Mouse (Mus musculus) small intestine, adult 2 months (tissue): Measurements from ENCODE around the gene Limch1. TPM values are rescaled to one million over a fixed set of nuclear protein-coding genes. Genes with fewer than 3 reads are reported as not detected.

Source experiments
- H3K27ac ChIP-seq: fragments of 200-500 bp; 2 replicates; pipeline ENCODE4 v1.5.1; 2012; ENCODE audit warnings: low read depth, low read length, control low read depth, inconsistent platforms; ENCODE audit not compliant: insufficient read depth
- H3K27me3 ChIP-seq: fragments of 200-500 bp; 2 replicates; pipeline ENCODE4 v1.6.1; 2012; ENCODE audit warnings: mild to moderate bottlenecking, moderate library complexity, low read length, inconsistent platforms; ENCODE audit not compliant: control insufficient read depth, insufficient read depth
- H3K36me3 ChIP-seq: fragments of 200-500 bp; 2 replicates; pipeline ENCODE4 v1.6.1; 2012; ENCODE audit warnings: mild to moderate bottlenecking, low read length, control low read depth, inconsistent platforms; ENCODE audit not compliant: control insufficient read depth, insufficient read depth
- H3K4me1 ChIP-seq: fragments of 200-500 bp; 2 replicates; pipeline ENCODE4 v1.6.1; 2012; ENCODE audit warnings: low read length, inconsistent platforms, mixed read lengths; ENCODE audit not compliant: control insufficient read depth, insufficient read depth, insufficient read length
- H3K4me3 ChIP-seq: fragments of 200-500 bp; 2 replicates; pipeline ENCODE4 v1.5.1; 2012; ENCODE audit warnings: low read depth, mild to moderate bottlenecking, control low read depth, inconsistent platforms, low read length, moderate library complexity
- CTCF ChIP-seq: fragments of 200-500 bp; IDR thresholded peaks from 2 replicates; pipeline ENCODE4 v1.5.1; 2012; ENCODE audit warnings: low read depth, mild to moderate bottlenecking, control low read depth, inconsistent platforms, low read length, moderate library complexity, mixed read lengths; ENCODE audit not compliant: insufficient replicate concordance, insufficient read length; ENCODE audit errors: extremely low read depth
- POLR2A ChIP-seq: fragments of 200-500 bp; IDR thresholded peaks from 2 replicates; pipeline ENCODE4 v1.6.1; 2012; ENCODE audit warnings: low read depth, mild to moderate bottlenecking, control low read depth, inconsistent platforms, low read length, moderate library complexity
- WGBS: fragments of 180-500 bp; shearing (Covaris S2); methylation state at CpG from one replicate; pipeline ENCODE4 v1.1.7; 2018; 5-methylcytosine and 5-hydroxymethylcytosine counted together
- polyA plus RNA-seq: library from polyadenylated mRNA; depleted of rRNA; stranded (reverse); fragments of >200 nt; gene quantifications from 2 replicates; pipeline ENCODE4 v1.2.3, GENCODE M21; 2012

Gene Limch1
- polyA plus RNA-seq, 1 experiment: 1.0 TPM

DNA sequence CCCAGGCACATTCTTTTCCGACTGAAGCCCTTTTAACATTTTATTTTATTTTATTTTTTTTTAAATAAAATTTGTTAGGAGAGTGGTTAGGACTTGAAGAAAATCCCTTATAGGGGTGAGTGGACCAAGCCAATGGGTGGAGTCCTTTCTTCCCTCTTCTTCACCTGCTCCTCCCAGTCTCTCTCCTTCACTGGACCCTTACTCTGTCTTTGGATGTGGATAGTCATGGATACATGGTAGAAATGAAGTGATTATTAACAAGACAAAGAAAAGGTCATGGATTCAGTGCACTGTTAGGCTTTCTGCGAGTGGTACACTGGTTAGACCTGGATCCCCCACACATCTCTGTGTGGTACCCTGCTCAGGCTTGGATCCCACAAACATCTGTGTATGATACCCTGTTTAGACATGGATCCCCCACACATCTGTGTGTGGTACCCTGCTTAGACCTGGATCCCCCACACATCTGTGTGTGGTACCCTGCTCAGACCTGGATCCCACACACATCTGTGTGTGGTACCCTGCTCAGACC, 12.1 kb downstream of the Limch1 start:
- WGBS: 81% methylated on average over 2 of the region's 2 CpGs
- H3K27ac ChIP-seq: no peak overlapping the region
- H3K4me1 ChIP-seq: no peaks in the 10 kb centered on the region

DNA sequence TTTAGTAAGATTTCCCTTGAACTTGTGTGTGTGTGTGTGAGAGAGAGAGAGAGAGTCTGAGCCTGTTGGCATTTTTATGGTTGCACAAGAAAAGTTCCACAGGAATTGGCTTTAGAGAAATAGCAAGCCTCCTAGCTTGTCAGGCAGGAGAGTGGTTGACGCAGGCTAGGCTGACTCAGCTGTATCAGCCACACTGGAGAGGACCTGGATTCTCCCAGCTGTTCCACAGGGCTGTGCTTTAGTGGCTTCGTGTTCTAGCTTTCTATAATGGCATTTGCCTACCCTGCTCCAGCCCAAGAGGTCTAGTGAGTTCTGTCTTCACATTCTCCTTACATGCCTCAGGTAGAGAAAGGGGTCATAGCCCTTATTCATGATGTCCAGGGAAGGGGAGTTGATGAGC, 13.7 kb downstream of the Limch1 start:
- Histone ChIP-seq H3K4me1 (no peaks in the 10 kb centered on the region), H3K27me3 (no peaks in the 10 kb centered on the region), H3K4me3 (no peak overlapping the region), H3K27ac (no peak overlapping the region), H3K36me3 (no peaks in the 10 kb centered on the region)
- TF ChIP-seq POLR2A (no peak), CTCF (no peak)
- WGBS: 75% methylated on average over 2 of the region's 2 CpGs

More for the DNA sequence above, 12.1 kb downstream of the Limch1 start:
- H3K4me3 ChIP-seq: no peak overlapping the region
- H3K27me3 ChIP-seq: no peaks in the 10 kb centered on the region
- H3K36me3 ChIP-seq: no peaks in the 10 kb centered on the region
- TF ChIP-seq CTCF (no peak), POLR2A (no peak)

DNA sequence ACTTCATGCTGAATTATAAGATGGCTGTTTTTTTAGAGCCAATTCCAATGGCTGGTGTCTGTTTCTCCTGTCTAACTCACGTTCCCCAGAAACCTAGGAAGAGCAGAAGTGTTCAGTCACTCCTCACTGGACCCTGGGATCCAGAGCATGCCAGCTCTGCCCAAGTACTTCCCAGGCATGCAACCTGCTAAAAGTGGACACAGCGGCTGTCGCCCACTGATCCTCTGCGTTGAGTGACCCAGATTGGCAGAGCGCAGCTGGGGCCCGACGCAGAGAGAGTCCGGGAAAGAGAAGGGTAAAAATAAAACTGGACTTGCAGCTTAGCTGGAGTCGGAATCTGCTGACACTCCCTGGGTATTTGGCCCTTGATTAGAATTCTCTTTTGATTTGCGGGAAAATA, 15.1 kb downstream of the Limch1 start:
- Histone ChIP-seq H3K27me3 (no peaks in the 10 kb centered on the region), H3K36me3 (no peaks in the 10 kb centered on the region), H3K4me1 (no peaks in the 10 kb centered on the region), H3K27ac (no peak overlapping the region), H3K4me3 (no peak overlapping the region)
- WGBS: 91% methylated on average over 10 of the region's 10 CpGs
- no peak for TF ChIP-seq POLR2A
- TF ChIP-seq CTCF: no peak

DNA sequence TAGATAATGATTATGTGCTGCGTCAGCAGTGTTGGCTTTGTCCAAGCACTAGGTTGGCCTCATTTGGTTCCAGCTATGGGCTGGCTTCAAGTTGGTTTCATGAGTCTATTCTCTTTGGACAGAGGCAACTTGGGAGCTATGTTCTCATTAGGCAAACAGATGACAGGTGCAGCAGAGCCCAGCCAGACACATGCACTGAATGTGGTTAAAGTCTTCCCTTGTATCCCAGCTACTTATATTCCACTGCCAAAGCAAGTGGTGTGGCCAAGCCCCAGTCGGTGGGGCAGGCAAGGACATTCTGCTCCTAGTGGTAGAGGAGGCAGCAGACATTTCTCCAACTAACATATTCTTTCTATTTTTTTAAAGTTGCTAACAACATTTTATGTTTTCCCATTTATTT, 16.4 kb downstream of the Limch1 start:
- H3K4me3 ChIP-seq: no peak overlapping the region
- TF ChIP-seq POLR2A: no peak
- TF ChIP-seq CTCF: no peak
- H3K36me3 ChIP-seq: no peaks in the 10 kb centered on the region
- no peak overlapping the region for H3K27ac ChIP-seq
- H3K4me1 ChIP-seq: no peaks in the 10 kb centered on the region
- no peaks in the 10 kb centered on the region for H3K27me3 ChIP-seq
- 62% methylated on average over 2 of the region's 2 CpGs for WGBS

DNA sequence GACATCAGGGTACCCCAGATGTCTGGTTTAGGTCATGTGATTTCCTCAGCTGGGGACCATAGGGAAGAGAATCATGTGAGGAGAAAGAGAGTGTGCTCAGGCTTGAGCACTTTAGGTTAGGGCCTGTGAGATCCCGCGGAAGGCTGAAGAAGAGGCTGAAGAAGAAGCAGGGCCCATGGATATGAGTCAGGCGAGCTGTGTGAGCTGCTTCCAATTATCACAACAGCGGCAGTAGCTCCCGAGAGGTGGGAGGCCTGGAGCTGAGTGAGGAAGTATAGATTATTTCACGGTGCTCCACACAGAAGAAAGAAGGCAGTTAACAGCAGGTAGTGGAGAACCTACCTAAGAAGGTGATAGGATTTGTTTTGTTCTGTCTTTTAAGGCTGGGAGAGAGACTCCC, 18.5 kb downstream of the Limch1 start:
- no peak for TF ChIP-seq POLR2A
- no peak for TF ChIP-seq CTCF
- H3K4me1 ChIP-seq: no peaks in the 10 kb centered on the region
- H3K27ac ChIP-seq: no peak overlapping the region
- H3K27me3 ChIP-seq: no peaks in the 10 kb centered on the region
- H3K36me3 ChIP-seq: no peaks in the 10 kb centered on the region
- H3K4me3 ChIP-seq: no peak overlapping the region
- 78% methylated on average over 6 of the region's 6 CpGs for WGBS

DNA sequence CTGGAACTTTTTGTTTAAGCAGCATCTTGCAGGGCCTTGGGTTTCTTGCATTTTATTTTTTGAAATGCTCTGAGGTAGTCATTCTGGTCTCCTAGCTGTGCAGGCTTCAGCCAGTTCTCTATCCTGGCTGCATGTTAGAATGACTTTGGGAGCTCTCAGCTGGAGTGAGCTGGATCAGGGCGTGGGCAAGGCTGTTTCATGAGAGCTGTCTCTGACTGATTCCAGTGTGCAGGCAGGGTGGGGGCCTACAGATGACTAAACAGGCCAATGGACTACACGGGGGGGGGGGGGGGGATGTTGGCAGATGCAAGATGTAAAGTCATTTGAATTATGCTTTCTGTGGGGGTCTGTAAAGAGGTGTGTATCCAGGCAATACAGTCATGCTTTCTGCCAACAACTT, 20.3 kb downstream of the Limch1 start:
- H3K36me3 ChIP-seq: no peaks in the 10 kb centered on the region
- no peak for TF ChIP-seq CTCF
- H3K4me3 ChIP-seq: no peak overlapping the region
- 58% methylated on average over 2 of the region's 2 CpGs for WGBS
- no peaks in the 10 kb centered on the region for H3K27me3 ChIP-seq
- no peaks in the 10 kb centered on the region for H3K4me1 ChIP-seq
- H3K27ac ChIP-seq: no peak overlapping the region

DNA sequence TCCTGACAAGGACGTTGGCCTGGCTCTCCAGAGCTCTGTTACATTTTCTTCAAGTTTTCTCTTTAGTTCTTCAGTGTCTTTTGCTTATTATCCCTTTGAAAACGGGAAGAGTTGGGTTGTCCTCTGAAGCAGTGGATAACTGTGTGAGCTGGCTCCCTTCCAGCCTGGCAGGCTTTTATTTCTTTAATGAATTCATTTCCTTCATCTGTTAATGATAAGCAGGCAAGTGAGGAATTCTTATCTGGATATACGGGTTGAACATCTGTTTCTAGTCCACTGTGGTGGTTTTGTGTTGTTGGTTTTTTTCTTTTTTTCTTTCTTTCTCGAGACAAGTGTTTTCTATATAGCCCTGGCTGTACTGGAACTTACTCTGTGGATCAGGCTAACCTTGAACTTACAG, 22.4 kb downstream of the Limch1 start:
- Histone ChIP-seq H3K36me3 (no peaks in the 10 kb centered on the region), H3K27me3 (no peaks in the 10 kb centered on the region), H3K4me1 (no peaks in the 10 kb centered on the region), H3K27ac (no peak overlapping the region), H3K4me3 (no peak overlapping the region)
- 18% methylated on average over 4 of the region's 4 CpGs for WGBS
- no peak for TF ChIP-seq POLR2A
- TF ChIP-seq CTCF: no peak

DNA sequence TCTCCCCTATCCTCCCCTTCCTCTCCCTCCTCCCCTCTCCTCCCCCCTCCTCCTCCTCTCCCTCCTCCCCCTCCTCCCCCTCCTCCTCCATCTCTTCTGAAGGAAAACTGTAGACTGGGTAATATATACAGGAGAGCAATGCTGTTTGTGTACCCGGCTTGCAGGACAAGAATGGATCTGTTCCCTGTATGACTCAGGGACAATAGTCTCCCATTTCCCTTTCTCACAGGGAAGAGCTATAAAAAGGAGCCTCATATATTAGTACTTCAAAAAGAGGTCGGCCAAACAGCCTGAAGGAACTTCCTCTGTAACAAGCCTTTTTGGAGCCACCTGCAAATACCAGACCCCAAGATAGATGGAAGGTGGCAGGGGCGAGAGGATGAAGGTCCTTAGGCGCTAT, 23.4 kb downstream of the Limch1 start:
- no peak overlapping the region for H3K27ac ChIP-seq
- TF ChIP-seq CTCF: no peak
- TF ChIP-seq POLR2A: no peak
- H3K4me1 ChIP-seq: no peaks in the 10 kb centered on the region
- no peaks in the 10 kb centered on the region for H3K36me3 ChIP-seq
- H3K27me3 ChIP-seq: no peaks in the 10 kb centered on the region
- H3K4me3 ChIP-seq: no peak overlapping the region
- WGBS: 44% methylated on average over 4 of the region's 4 CpGs
